Mouse (Mus musculus): ENCODE measurements around the gene Gm9508. TPM values are rescaled to one million over a fixed set of nuclear protein-coding genes. Genes with fewer than 3 reads are reported as not detected.
"Not testable (repeated sequence)": the region's sequence is repeated elsewhere in the genome, so short reads cannot be mapped to it uniquely, and the experiment has no call there.

Gm9508 gene
- polyA plus RNA-seq, 1 experiment from 2014 or later, result not detected

DNA sequence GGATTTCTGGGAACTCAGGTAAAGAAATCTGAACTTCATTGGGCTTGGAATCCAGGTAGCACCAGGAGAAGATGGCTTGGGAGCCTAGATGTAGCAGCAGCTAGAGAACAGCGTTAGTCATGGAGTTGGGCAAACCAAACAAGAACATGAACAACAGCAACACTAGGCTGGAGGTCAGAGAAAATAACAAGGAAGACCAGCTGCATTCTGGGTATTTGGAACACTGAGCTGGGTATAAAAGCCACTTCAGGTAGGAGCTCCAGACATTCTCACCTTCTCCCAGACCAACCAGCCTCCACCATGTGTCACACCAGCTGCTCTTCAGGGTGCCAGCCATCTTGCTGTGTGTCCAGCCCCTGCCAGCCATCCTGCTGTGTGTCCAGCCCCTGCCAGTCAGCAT lies 9.3 kb upstream of the Gm9508 start, which contains the start of gene Gm10272:
TSS of gene Gm10272 (plus strand) at position 301 of the 400 bp plus-strand sequence.
- Histone ChIP-seq H3K9me3 (replicated peaks) (0 out of 2 replicates have a peak, but pooled peaks cover 7% of the 10 kb centered on the region), H3K27ac (no peak within 1 kb of the TSS), H3K27me3 (ENCODE audit: low read depth, poor library complexity, severe bottlenecking) (no peaks in the 10 kb centered on the region), H3K36me3 (no peaks in the 10 kb centered on the region), H3K4me3 (no peak within 1 kb of the TSS), H3K4me1 (no peaks in the 10 kb centered on the region)
- DNase-seq (ENCODE audit: low spot score), result no peak
- WGBS, result 92% methylated on average over 1 of the region's 1 CpGs

DNA sequence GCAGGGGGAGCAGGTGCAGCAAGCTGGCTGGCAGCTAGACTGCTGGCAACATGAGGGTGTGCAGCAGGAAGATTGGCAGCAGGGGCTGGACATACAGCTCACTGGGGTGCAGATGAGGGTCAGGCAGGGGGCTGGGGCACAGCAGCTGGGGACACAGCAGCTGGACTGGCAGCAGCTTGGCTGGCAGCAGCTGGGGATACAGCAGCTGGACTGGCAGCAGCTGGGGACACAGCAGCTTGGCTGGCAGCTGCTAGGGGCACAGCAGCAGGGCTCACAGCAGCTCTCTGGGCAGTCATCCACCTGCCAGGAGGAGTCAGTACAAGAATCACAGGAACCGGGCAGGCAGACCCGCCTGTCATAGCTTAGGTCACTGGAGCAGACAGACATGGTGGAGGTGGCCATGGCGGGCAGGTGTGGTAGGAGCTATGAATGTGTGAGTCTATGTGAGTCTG lies 6.7 kb downstream of the Gm9508 start, which contains the start of gene Gm19402:
TSS of gene Gm19402 (minus strand) at position 402 of the 452 bp plus-strand sequence.
- H3K4me3 ChIP-seq; H3K36me3 ChIP-seq; H3K27ac ChIP-seq; DNase-seq (ENCODE audit: low spot score); H3K9me3 ChIP-seq (replicated peaks): not testable (repeated sequence)
- Histone ChIP-seq H3K27me3 (ENCODE audit: low read depth, poor library complexity, severe bottlenecking) (peaks cover 49% of the 10 kb centered on the region), H3K4me1 (peaks cover 71% of the 10 kb centered on the region)
- 83% methylated on average over 3 of the region's 3 CpGs for WGBS

DNA sequence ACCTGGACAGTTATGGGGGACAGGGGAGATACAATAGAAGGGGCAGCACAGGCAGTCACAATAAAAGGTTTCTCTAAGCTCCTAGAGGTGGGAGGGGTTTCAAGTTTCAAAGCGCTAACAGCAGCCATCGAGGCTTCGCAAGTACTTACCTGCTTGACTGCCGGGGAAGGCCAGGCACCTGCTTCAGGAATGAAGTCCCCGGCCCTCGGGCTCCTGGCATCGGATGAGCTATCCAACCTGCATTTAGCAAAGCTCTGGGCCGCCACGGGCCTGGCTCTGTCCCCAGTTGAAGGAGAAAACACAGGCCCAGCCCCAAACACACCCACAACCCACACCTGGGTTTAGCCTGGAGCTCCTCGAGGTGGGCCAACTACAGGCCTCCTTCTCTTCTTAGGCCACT lies 10.0 kb downstream of the Gm9508 start:
- WGBS, result 16% methylated on average over 10 of the region's 10 CpGs
- Histone ChIP-seq H3K27ac (no peak overlapping the region), H3K9me3 (replicated peaks) (no peaks in the 10 kb centered on the region), H3K4me1 (peaks cover 60% of the 10 kb centered on the region), H3K4me3 (no peak overlapping the region), H3K36me3 (no peaks in the 10 kb centered on the region), H3K27me3 (ENCODE audit: low read depth, poor library complexity, severe bottlenecking) (peaks cover 70% of the 10 kb centered on the region)
- no peak for DNase-seq (ENCODE audit: low spot score)

DNA sequence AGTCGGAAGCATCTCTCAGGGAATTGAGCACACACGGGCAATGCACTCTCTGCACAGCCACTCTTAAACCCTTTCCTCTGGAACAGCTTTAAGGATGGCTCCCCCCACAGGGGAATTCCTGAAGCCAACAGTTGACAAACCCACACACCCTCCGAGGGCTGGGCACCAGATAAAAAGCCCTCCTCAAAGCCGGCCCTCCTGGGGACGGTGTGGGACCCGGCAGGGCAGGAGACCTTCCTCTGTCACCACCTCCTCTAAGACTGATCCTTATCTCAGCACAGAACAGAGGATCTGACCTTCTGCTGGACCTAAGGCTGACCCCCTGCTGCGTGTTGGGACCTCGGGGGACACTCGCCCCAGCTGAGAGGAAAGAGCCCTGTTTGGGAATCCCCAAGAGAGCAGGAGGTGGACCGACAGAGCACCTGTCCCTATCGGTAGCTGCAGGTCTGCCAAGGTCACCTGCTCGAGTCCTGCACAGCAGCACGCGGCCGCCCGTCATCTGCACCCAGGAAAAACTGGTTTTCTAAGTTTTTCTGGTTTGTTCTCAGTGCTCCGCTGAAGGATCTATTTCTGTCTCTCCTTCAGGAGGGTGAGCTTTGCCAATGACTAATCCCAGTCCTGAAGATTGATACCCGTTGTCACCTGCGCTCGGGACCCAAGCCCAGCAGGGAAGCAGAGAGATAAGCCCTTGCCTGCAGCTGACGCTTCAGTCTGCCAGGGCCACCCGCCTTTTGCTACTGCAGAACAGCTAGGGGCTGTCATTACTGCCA lies 11.0 kb downstream of the Gm9508 start, which contains the start of gene Tspear:
TSS of gene Tspear (plus strand) at position 675 of the 770 bp plus-strand sequence.
- Histone ChIP-seq H3K9me3 (replicated peaks) (no peaks in the 10 kb centered on the region), H3K4me1 (peaks cover 58% of the 10 kb centered on the region), H3K27me3 (ENCODE audit: low read depth, poor library complexity, severe bottlenecking) (peaks cover 70% of the 10 kb centered on the region), H3K27ac (no peak within 1 kb of the TSS), H3K36me3 (no peaks in the 10 kb centered on the region), H3K4me3 (no peak within 1 kb of the TSS)
- 2% methylated on average over 22 of the region's 22 CpGs for WGBS
- no peak for DNase-seq (ENCODE audit: low spot score)

DNA sequence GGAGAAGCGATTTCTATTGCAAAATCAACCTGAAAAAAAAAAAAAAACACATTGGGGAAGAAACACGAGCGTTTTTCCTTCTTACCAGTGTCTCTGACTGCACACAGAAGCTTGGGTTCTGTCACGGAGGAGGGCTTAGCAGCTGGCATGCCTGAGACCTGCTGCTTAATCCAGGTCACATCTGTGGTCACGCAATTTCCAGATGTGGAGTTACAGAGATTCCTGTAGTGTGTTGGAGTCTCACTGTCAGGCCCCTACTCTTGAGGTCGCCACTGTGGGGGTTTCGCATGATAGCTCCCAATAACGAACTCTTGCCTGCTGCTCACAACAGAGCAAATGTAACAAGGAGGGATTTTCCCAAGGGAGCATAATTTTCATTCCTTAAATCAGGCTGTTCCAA lies 12.9 kb downstream of the Gm9508 start:
- H3K4me1 ChIP-seq, result peaks cover 53% of the 10 kb centered on the region
- peaks cover 65% of the 10 kb centered on the region for H3K27me3 ChIP-seq (ENCODE audit: low read depth, poor library complexity, severe bottlenecking)
- 24% methylated on average over 8 of the region's 8 CpGs for WGBS

DNA sequence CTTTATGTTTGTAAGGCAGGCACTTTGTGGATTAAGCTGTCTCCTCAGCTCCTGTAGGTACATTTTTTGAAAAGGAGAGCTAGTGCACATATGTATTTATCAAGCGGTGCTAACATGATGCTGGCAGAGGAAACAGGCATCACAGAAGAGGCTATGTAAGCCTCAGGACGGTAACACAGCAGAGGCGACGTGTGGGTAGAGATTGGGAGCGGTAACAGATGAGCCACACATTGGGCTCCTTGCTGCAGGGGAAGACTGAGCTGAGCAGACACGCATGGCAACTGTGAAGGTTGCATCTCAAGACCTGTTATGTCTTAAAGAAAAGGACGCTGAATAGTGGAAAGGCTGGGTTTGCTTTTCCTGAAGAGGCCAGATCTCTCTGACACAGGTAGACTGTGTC lies 14.0 kb downstream of the Gm9508 start:
- no peak overlapping the region for H3K4me3 ChIP-seq
- no peak overlapping the region for H3K27ac ChIP-seq
- no peaks in the 10 kb centered on the region for H3K36me3 ChIP-seq
- peaks cover 56% of the 10 kb centered on the region for H3K4me1 ChIP-seq
- H3K27me3 ChIP-seq (ENCODE audit: low read depth, poor library complexity, severe bottlenecking), result peaks cover 65% of the 10 kb centered on the region
- no peaks in the 10 kb centered on the region for H3K9me3 ChIP-seq (replicated peaks)
- 78% methylated on average over 7 of the region's 7 CpGs for WGBS
- DNase-seq (ENCODE audit: low spot score), result no peak

More for the DNA sequence above, 12.9 kb downstream of the Gm9508 start:
- no peaks in the 10 kb centered on the region for H3K9me3 ChIP-seq (replicated peaks)
- H3K4me3 ChIP-seq, result no peak overlapping the region
- no peaks in the 10 kb centered on the region for H3K36me3 ChIP-seq
- H3K27ac ChIP-seq, result no peak overlapping the region
- DNase-seq (ENCODE audit: low spot score), result no peak

DNA sequence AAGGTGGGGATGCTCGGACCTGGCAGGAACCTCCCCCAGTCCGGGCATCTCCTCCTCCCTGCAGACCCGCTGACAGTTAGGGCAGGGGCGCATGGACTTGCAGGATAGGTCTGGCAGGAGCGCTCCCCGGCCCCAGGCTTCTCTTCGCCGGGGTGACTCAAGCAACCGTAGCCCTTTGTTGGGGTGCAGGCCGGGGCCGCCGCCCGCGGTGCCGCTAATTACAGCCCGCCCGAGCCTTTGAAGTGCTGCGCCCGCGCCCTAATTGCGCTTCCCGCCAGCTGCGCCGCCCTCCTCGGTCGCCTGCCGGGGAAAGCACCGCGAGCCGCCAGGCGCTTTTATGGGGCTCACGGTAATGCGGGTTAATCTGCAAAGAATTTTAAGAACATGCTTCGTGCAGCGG lies 19.5 kb downstream of the Gm9508 start:
- Histone ChIP-seq H3K27me3 (ENCODE audit: low read depth, poor library complexity, severe bottlenecking) (peaks cover 53% of the 10 kb centered on the region), H3K9me3 (replicated peaks) (no peaks in the 10 kb centered on the region), H3K4me3 (peak overlapping the region; percentile 54), H3K4me1 (peaks cover 47% of the 10 kb centered on the region), H3K36me3 (no peaks in the 10 kb centered on the region), H3K27ac (peak overlapping the region; percentile 78)
- under 1% methylated on average over 35 of the region's 35 CpGs for WGBS
- peak; percentile 68 for DNase-seq (ENCODE audit: low spot score)

DNA sequence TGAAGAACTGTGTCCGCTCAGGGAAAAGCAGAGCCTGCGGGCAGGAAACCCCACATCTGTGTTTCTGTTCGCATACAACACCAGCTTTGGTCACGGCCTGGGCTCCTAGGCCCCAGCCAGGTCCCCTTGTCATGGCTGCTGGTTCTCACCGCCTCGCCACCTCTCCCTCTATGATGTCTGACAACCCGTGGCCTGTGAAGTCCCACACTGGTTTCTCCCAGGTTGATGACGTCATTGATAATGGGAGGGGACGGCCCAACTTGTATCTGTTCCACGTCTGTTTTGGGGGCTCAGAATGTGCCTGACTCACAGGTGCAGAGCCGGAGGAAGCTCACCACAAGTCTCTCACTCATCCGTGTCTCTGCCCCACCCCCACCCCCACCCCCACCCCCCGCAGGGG lies 23.3 kb downstream of the Gm9508 start:
- no peaks in the 10 kb centered on the region for H3K9me3 ChIP-seq (replicated peaks)
- no peak overlapping the region for H3K27ac ChIP-seq
- peaks cover 33% of the 10 kb centered on the region for H3K4me1 ChIP-seq
- WGBS, result 61% methylated on average over 13 of the region's 13 CpGs
- no peaks in the 10 kb centered on the region for H3K36me3 ChIP-seq
- H3K4me3 ChIP-seq, result no peak overlapping the region
- no peak for DNase-seq (ENCODE audit: low spot score)
- H3K27me3 ChIP-seq (ENCODE audit: low read depth, poor library complexity, severe bottlenecking), result peaks cover 42% of the 10 kb centered on the region

DNA sequence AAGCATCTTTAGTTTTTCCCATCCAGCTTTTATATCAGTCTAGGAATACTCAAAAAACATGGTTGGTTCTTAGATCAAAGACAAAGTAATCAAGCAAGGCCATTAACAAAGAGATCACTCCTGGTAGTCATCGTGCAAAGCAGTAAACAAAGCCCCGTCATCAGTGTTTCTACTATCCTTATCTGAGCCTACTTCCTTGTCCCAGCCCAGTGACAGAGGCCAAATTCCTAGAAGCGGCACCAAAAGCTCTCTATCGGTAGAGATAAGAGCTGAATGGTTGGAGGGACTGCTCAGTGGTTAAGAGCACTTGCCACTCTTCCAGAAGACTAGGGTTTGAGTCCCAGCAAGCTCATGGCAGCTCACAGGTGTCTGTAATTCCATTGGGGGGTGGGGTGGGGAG lies 25.5 kb downstream of the Gm9508 start:
- Histone ChIP-seq H3K36me3 (no peaks in the 10 kb centered on the region), H3K9me3 (replicated peaks) (no peaks in the 10 kb centered on the region), H3K4me1 (peaks cover 15% of the 10 kb centered on the region), H3K27me3 (ENCODE audit: low read depth, poor library complexity, severe bottlenecking) (peaks cover 20% of the 10 kb centered on the region), H3K4me3 (no peak overlapping the region), H3K27ac (no peak overlapping the region)
- DNase-seq (ENCODE audit: low spot score), result no peak
- WGBS, result 60% methylated on average over 4 of the region's 4 CpGs

DNA sequence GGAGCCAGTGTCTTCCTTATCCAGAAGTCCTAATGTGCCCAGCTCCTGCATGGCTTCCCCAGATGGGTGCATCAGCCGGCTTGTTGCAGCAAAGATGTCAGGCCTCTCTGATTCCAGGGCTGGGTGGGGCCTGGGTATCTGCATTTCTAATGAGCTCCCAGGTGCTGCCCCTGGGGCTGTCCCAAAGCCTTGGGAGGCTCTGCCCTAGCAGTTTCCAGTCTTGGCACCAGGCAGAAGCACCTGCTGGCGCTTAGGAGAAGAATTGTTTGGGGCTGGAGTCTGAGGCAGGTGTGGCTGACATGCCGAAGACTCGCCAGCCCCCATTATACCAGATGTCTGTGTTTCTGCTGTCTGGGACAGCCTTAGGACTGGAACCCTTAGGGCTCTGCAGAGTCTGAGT lies 26.3 kb downstream of the Gm9508 start:
- H3K27me3 ChIP-seq (ENCODE audit: low read depth, poor library complexity, severe bottlenecking), result peaks cover 15% of the 10 kb centered on the region
- H3K4me1 ChIP-seq, result peaks cover 15% of the 10 kb centered on the region
- H3K4me3 ChIP-seq, result no peak overlapping the region
- 76% methylated on average over 4 of the region's 4 CpGs for WGBS
- H3K27ac ChIP-seq, result no peak overlapping the region
- no peak for DNase-seq (ENCODE audit: low spot score)
- H3K36me3 ChIP-seq, result no peaks in the 10 kb centered on the region
- no peaks in the 10 kb centered on the region for H3K9me3 ChIP-seq (replicated peaks)

DNA sequence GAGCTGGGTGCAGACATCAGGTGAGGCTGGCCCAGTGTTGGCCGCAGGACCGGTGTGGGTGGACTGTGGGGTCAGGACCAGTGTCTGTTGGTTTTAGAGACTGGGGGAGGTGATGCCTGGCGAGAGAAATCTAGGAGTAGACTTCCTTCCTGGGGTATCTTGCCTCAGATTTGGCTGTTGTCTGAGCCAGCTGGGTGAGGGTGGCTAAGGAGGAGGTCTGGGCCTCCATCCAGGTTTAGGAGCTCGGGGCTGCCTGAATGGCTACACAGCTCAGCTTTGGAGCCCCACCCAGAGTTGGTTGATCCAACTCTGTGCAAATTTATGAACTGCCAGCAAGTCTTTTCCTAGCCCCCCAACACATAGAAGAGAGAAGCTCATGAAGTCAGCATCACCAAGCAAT lies 29.6 kb downstream of the Gm9508 start:
- Histone ChIP-seq H3K4me3 (no peak overlapping the region), H3K36me3 (no peaks in the 10 kb centered on the region), H3K27ac (no peak overlapping the region), H3K4me1 (peaks cover 9% of the 10 kb centered on the region), H3K27me3 (ENCODE audit: low read depth, poor library complexity, severe bottlenecking) (peaks cover 24% of the 10 kb centered on the region), H3K9me3 (replicated peaks) (no peaks in the 10 kb centered on the region)
- no peak for DNase-seq (ENCODE audit: low spot score)
- WGBS, result 90% methylated on average over 4 of the region's 4 CpGs

DNA sequence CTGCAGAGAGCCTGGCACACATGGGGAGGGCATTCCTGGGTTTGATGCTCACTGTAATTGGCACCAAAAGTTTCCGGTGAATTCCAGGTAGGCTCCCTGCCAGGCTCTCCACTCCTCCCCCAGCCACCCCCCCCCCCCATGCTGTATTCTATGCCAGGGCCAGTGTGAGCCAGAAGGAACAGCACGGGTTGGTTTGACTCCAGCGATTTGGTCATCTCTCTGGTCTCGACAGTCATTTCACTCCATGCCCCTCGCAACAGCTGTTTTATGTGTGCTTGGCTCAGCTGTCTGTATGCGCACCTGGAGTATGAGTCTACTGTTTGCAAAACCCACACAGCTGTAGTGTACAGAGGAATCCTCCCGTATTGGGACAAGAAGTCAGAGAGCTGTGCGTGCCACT lies 30.7 kb downstream of the Gm9508 start:
- WGBS, result 86% methylated on average over 8 of the region's 8 CpGs
- no peaks in the 10 kb centered on the region for H3K36me3 ChIP-seq
- no peak for DNase-seq (ENCODE audit: low spot score)
- peak overlapping the region; percentile 9; the same call in 1 of the 2 replicates for H3K27ac ChIP-seq
- peaks cover 24% of the 10 kb centered on the region for H3K27me3 ChIP-seq (ENCODE audit: low read depth, poor library complexity, severe bottlenecking)
- no peak overlapping the region for H3K4me3 ChIP-seq
- H3K4me1 ChIP-seq, result peaks cover 9% of the 10 kb centered on the region
- H3K9me3 ChIP-seq (replicated peaks), result no peaks in the 10 kb centered on the region

DNA sequence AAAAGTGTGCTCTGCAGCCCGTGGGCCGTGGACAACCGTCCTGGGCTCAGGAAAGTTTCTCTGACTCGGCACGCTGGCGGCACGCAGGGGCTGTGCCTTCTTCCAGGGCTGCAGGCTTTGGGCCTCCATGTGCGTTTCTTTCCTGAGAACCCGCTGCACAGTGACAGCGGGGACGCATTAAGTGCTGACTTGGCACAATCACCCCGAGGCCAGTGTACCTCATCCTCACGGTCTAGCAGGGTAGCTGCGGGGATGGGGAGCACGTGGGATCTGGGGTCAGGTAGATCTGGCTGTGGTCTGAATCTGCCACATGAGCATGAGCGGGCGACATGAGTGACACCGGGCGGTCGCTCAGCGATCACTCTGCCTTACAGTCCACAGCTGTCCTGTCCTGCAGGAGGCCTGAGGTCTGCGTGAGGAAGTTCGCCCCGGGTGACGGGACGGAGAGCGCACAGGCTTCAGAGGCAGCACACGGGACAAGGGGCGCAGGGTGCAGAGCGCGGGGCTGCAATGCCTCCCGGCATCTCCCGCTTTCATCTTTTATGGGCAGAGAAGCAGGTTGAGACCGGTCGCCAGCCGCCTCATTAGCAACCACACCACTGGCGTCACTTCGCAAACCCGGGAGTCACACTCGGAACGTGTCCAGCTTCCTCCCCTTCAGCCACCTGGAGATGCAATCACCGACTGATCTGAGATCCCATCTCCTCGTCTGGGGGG lies 32.9 kb downstream of the Gm9508 start:
- Histone ChIP-seq H3K4me3 (peak overlapping the region; percentile 30), H3K36me3 (no peaks in the 10 kb centered on the region)
- 32% methylated on average over 43 of the region's 43 CpGs for WGBS

More for the DNA sequence above, 32.9 kb downstream of the Gm9508 start:
- H3K9me3 ChIP-seq (replicated peaks), result no peaks in the 10 kb centered on the region; the same call in 1 of the 2 replicates
- peaks cover 24% of the 10 kb centered on the region for H3K27me3 ChIP-seq (ENCODE audit: low read depth, poor library complexity, severe bottlenecking)
- DNase-seq (ENCODE audit: low spot score), result peak; percentile 62
- peaks cover 9% of the 10 kb centered on the region for H3K4me1 ChIP-seq
- H3K27ac ChIP-seq, result peak overlapping the region; percentile 63

Measured in limb, embryonic 10.5 days (tissue).